Mouse (Mus musculus) heart, embryonic 14.5 days (tissue): ENCODE measurements around the gene Pla2g15. TPM values are rescaled to one million over a fixed set of nuclear protein-coding genes. Genes with fewer than 3 reads are reported as not detected.

Source experiments
- ATAC-seq: fragments of 200-750 bp; cut with Nextera tagmentation; 2 replicates; pipeline ENCODE4 v1.8.0; 2017; ENCODE audit warnings: low read depth, moderate TSS enrichment; ENCODE audit not compliant: insufficient number of reproducible peaks, insufficient read depth, low FRiP score
- H3K27ac ChIP-seq, 2 experiments: fragments of 200-500 bp in 1 of 2; fragments of 300-500 bp in 1 of 2; sonication (generic) in 1 of 2; replicated peaks in 1 of 2; 2 replicates each; pipeline ENCODE4 v1.5.1; 2012 to 2014; ENCODE audit warnings: low read depth in 2 of 2, low read length in 2 of 2, control low read depth in 1 of 2, mild to moderate bottlenecking in 1 of 2, mixed read lengths in 1 of 2; ENCODE audit not compliant: control insufficient read depth in 1 of 2, insufficient read depth in 1 of 2
- H3K27me3 ChIP-seq: fragments of 300-500 bp; sonication (generic); 2 replicates; pipeline ENCODE4 v1.6.1; 2014; ENCODE audit warnings: mild to moderate bottlenecking, low read length, control low read depth; ENCODE audit not compliant: control insufficient read depth, insufficient read depth
- H3K36me3 ChIP-seq: fragments of 300-500 bp; sonication (generic); 2 replicates; pipeline ENCODE4 v1.6.1; 2014; ENCODE audit warnings: mild to moderate bottlenecking, control low read depth, low read length, mixed read lengths; ENCODE audit not compliant: control insufficient read depth, insufficient read depth
- H3K4me1 ChIP-seq, 2 experiments: fragments of 200-500 bp in 1 of 2; fragments of 300-500 bp in 1 of 2; sonication (generic) in 1 of 2; 2 replicates each; pipeline ENCODE4 v1.6.1; 2012 to 2014; ENCODE audit warnings: low read length in 2 of 2, control low read depth in 1 of 2, mixed read lengths in 1 of 2; ENCODE audit not compliant: control insufficient read depth in 2 of 2, insufficient read depth in 2 of 2
- H3K4me2 ChIP-seq: fragments of 300-500 bp; sonication (generic); 2 replicates; pipeline ENCODE4 v1.6.1; 2014; ENCODE audit warnings: mild to moderate bottlenecking, low read length
- H3K4me3 ChIP-seq, 2 experiments: fragments of 200-500 bp in 1 of 2; fragments of 300-500 bp in 1 of 2; sonication (generic) in 1 of 2; 2 replicates each; pipeline ENCODE4 v1.5.1; 2012 to 2014; ENCODE audit warnings: low read length in 2 of 2, mild to moderate bottlenecking in 2 of 2, control low read depth in 1 of 2, low read depth in 1 of 2, moderate library complexity in 1 of 2; ENCODE audit not compliant: control insufficient read depth in 1 of 2, insufficient read depth in 1 of 2
- H3K9ac ChIP-seq: fragments of 300-500 bp; sonication (generic); 2 replicates; pipeline ENCODE4 v1.6.1; 2014; ENCODE audit warnings: mild to moderate bottlenecking, low read length
- H3K9me3 ChIP-seq: fragments of 300-500 bp; sonication (generic); 2 replicates; pipeline ENCODE4 v1.6.1; 2016; ENCODE audit warnings: low read length, control low read depth; ENCODE audit not compliant: control insufficient read depth
- WGBS: fragments of 180-500 bp; shearing (Covaris S2); extraction: QIAGEN DNeasy Blood & Tissue Kit; methylation state at CpG from one replicate; pipeline ENCODE4 v1.1.7; 2014; 5-methylcytosine and 5-hydroxymethylcytosine counted together
- polyA plus RNA-seq: library from polyadenylated mRNA; unstranded; fragments of >200 nt; fragmentation: Nextera tagmentation; extraction: Ambion mirVana; gene quantifications from 2 replicates; pipeline ENCODE4 v1.2.1, GENCODE M21; 2014

Gene Pla2g15
- polyA plus RNA-seq, 1 experiment from 2014 or later: 2.5 TPM

- H3K27me3 ChIP-seq: peaks cover 20% of the 10 kb centered on the region
- H3K9me3 ChIP-seq: no peaks in the 10 kb centered on the region
- H3K9ac ChIP-seq: no peak overlapping the region
- ATAC-seq: no peak
- peaks cover 52% of the 10 kb centered on the region for H3K36me3 ChIP-seq
- H3K4me3 ChIP-seq: no peak overlapping the region
- H3K4me2 ChIP-seq: no peak overlapping the region
- H3K27ac ChIP-seq: no peak overlapping the region
- peaks cover 0 to 2% of the 10 kb centered on the region in 2 experiments; a peak in 1 of 4 replicates for H3K4me1 ChIP-seq
- 89% methylated on average over 2 of the region's 2 CpGs for WGBS
Measured at GRCm38 (mm10) chr8:106130505-106130904, 19.7 kb upstream of the Pla2g15 start.

GRCm38 (mm10) chr8:106131021-106131420 is 19.2 kb upstream of the Pla2g15 start:
- Histone ChIP-seq H3K4me2 (no peak overlapping the region), H3K9me3 (no peaks in the 10 kb centered on the region), H3K9ac (no peak overlapping the region), H3K36me3 (peaks cover 52% of the 10 kb centered on the region), H3K27ac (no peak overlapping the region), H3K27me3 (peaks cover 26% of the 10 kb centered on the region), H3K4me1 (peaks cover 0 to 7% of the 10 kb centered on the region in 2 experiments; a peak in 3 of 4 replicates), H3K4me3 (no peak overlapping the region)
- WGBS: 88% methylated on average over 4 of the region's 4 CpGs
- ATAC-seq: no peak

DNA sequence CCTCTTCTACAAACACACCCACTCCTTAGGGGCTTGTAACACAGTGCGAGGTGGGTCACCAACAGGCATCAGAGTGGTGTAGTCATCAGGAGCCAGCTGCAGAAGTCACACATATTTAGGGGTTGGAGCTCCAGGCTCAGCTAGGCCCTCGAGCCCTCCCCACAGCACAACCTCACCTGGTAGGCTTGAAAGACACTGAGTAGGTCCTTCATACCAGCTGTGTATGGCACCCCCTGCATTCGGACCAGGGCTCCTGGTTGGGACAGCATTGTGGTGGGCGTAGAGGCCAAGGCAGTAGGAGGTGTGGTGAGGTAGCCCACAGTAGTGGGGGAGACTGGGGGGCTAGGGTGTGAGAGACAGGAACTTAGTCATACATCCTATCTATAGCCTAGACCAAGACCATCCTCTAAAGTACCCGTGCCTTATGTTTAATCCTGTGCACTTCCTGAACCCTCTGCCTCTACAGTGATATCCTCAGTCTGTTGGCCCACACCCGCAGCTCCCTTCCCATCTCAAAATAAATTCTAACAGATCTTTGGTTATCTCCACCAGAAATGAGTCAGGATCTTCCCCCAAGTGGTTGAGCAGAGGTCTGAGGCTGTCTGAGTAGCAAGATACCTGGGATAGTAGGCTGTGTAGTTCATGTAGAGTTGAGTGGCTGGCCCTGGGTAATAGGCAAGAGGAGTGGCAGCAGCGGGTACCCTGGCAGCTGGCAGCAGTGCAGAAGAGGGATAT is 18.5 kb upstream of the Pla2g15 start:
- Histone ChIP-seq H3K36me3 (peaks cover 52% of the 10 kb centered on the region), H3K4me1 (peaks cover 0 to 13% of the 10 kb centered on the region in 2 experiments; a peak in 3 of 4 replicates), H3K9me3 (no peaks in the 10 kb centered on the region), H3K9ac (no peak overlapping the region), H3K27me3 (peaks cover 29% of the 10 kb centered on the region), H3K4me3 (no peak overlapping the region), H3K27ac (no peak overlapping the region), H3K4me2 (no peak overlapping the region)
- 79% methylated on average over 7 of the region's 7 CpGs for WGBS
- ATAC-seq: no peak

DNA sequence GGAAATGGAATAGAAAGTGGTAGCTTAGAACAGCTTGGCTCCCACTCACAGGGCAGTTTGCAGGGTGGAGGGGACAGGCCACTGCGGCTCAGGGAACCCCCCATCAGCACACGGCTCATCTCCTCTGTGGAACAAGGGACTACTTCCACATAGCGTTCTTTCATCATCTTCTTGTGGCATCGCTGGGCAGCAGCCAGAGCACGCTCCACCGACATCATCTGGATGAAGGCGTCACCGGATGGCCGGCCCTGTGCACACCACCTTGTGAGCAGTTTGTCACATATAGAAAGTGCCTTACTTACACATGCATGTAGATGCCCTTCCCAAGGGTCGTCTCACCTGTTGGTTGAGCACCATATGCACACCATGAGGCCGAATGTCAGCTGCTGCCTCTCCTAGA is 17.8 kb upstream of the Pla2g15 start:
- 90% methylated on average over 11 of the region's 11 CpGs for WGBS
- peaks cover 29% of the 10 kb centered on the region for H3K27me3 ChIP-seq
- ATAC-seq: no peak

GRCm38 (mm10) chr8:106133526-106133925 is 16.7 kb upstream of the Pla2g15 start:
- Histone ChIP-seq H3K4me2 (no peak overlapping the region), H3K4me3 (no peak overlapping the region), H3K27ac (no peak overlapping the region), H3K9ac (no peak overlapping the region), H3K9me3 (no peaks in the 10 kb centered on the region), H3K36me3 (peaks cover 35% of the 10 kb centered on the region), H3K4me1 (peaks cover 6 to 28% of the 10 kb centered on the region in 2 experiments; a peak in 3 of 4 replicates), H3K27me3 (peaks cover 29% of the 10 kb centered on the region)
- WGBS: 64% methylated on average over 13 of the region's 13 CpGs
- ATAC-seq: no peak

More for the DNA sequence above, 17.8 kb upstream of the Pla2g15 start:
- H3K9me3 ChIP-seq: no peaks in the 10 kb centered on the region
- H3K36me3 ChIP-seq: peaks cover 47% of the 10 kb centered on the region
- no peak overlapping the region for H3K9ac ChIP-seq
- no peak overlapping the region for H3K4me2 ChIP-seq
- peaks cover 4 to 20% of the 10 kb centered on the region in 2 experiments; a peak in 3 of 4 replicates for H3K4me1 ChIP-seq
- no peak overlapping the region for H3K27ac ChIP-seq
- no peak overlapping the region for H3K4me3 ChIP-seq

- Histone ChIP-seq H3K9ac (no peak overlapping the region), H3K9me3 (no peaks in the 10 kb centered on the region), H3K27ac (no peak overlapping the region), H3K4me3 (no peak overlapping the region), H3K4me2 (no peak overlapping the region), H3K36me3 (peaks cover 31% of the 10 kb centered on the region), H3K4me1 (peaks cover 6 to 32% of the 10 kb centered on the region in 2 experiments; a peak in 3 of 4 replicates), H3K27me3 (peaks cover 29% of the 10 kb centered on the region)
- ATAC-seq: no peak
- 71% methylated on average over 6 of the region's 6 CpGs for WGBS
Measured at GRCm38 (mm10) chr8:106133946-106134345, 16.3 kb upstream of the Pla2g15 start.

- Histone ChIP-seq H3K4me2 (no peak overlapping the region), H3K4me1 (peaks cover 6 to 32% of the 10 kb centered on the region in 2 experiments; a peak in 3 of 4 replicates), H3K9me3 (no peaks in the 10 kb centered on the region), H3K9ac (no peak overlapping the region), H3K27ac (no peak overlapping the region), H3K36me3 (peaks cover 21% of the 10 kb centered on the region), H3K27me3 (peaks cover 29% of the 10 kb centered on the region), H3K4me3 (no peak overlapping the region)
- WGBS: 33% methylated on average over 14 of the region's 14 CpGs
- no peak for ATAC-seq
Measured at GRCm38 (mm10) chr8:106134751-106135571, 15.2 kb upstream of the Pla2g15 start.
